Mouse (Mus musculus) midbrain, embryonic 16.5 days (tissue): ENCODE data around the gene Rhox13. TPM values are rescaled to one million over a fixed set of nuclear protein-coding genes. Genes with fewer than 3 reads are reported as not detected.

Source experiments
- polyA plus RNA-seq: library from polyadenylated mRNA; unstranded; fragments of >200 nt; fragmentation: Nextera tagmentation; extraction: Ambion mirVana; gene quantifications from 2 replicates; pipeline ENCODE4 v1.2.1, GENCODE M21; 2015

The Rhox13 gene
- polyA plus RNA-seq, 1 experiment from 2014 or later = not detected

Other genes starting within 250 kb of the Rhox13 start
- not detected in 2 replicates for gene Rhox8, start 242.3 kb upstream of the Rhox13 start, polyA plus RNA-seq
- not detected in 2 replicates for gene Rhox7b, start 224.0 kb upstream of the Rhox13 start, polyA plus RNA-seq
- gene Rhox9, start 219.4 kb upstream of the Rhox13 start, polyA plus RNA-seq = not detected in 2 replicates
- not detected in 2 replicates for gene Btg1-ps1, start 102.4 kb upstream of the Rhox13 start, polyA plus RNA-seq
- gene Btg1-ps2, start 78.1 kb upstream of the Rhox13 start, polyA plus RNA-seq = not detected in 2 replicates
- not detected in 2 replicates for gene Rhox10, start 54.7 kb upstream of the Rhox13 start, polyA plus RNA-seq
- not detected in 2 replicates for gene Rhox11, start 36.1 kb upstream of the Rhox13 start, polyA plus RNA-seq
- not detected in 2 replicates for gene Rhox12, start 10.3 kb upstream of the Rhox13 start, polyA plus RNA-seq
- gene Zbtb33, start 68.6 kb downstream of the Rhox13 start, polyA plus RNA-seq = 3.4 and 4.6 TPM in 2 replicates
- gene Tmem255a, start 131.2 kb downstream of the Rhox13 start, polyA plus RNA-seq = 24.1 and 24.4 TPM in 2 replicates
- gene Atp1b4, start 195.0 kb downstream of the Rhox13 start, polyA plus RNA-seq = not detected in 2 replicates